ENCODE assay signal across 14 mouse cellular contexts in the genomic region with DNA sequence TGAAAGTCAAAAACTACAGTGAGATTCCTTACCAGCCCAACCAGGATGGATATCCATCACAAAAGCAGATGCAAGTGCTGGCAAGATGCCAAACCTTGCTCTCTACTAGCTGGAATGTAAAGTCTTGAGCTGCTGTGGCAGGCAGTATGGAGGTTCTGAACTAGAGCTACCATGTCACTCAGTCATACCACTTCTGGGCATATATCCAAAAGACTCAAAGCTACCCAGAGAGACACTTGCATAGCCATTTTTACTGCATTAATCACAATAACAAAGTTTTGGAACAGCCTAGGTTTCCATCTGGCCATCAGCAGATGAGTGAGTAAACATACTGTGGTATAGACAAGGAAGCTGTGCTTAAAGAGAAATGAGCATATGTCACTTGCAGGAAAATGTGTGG. TPM values are rescaled to one million over a fixed set of nuclear protein-coding genes. Genes with fewer than 3 reads are reported as not detected.
DNase-seq lines count a peak whose midpoint lies in the region; ATAC-seq and TF ChIP-seq lines count a peak whose summit lies in the region.
"Had no signal": no experiment of that assay in that cellular context is flagged by ENCODE, and none has a peak within 500 bp of the region (broad histone marks: within the 10 kb centered on the region; RNA-seq: fewer than 3 reads in every experiment).

No protein-coding gene starts in this region.

- H3K36me3 ChIP-seq in forebrain, postnatal 0 days (ENCODE audit: insufficient read depth) = no peaks in the 10 kb centered on the region
- H3K36me3 ChIP-seq: limb, embryonic 13.5 days; neural tube, embryonic 13.5 days had no signal

- H3K27ac ChIP-seq in forebrain, postnatal 0 days (ENCODE audit: low read depth, low read length) = no peak overlapping the region
- H3K27ac ChIP-seq: limb, embryonic 13.5 days; neural tube, embryonic 13.5 days had no signal

- no peaks in the 10 kb centered on the region for H3K4me1 ChIP-seq in forebrain, postnatal 0 days (ENCODE audit: insufficient read depth)
- H3K4me1 ChIP-seq: limb, embryonic 13.5 days; neural tube, embryonic 13.5 days had no signal

- ATAC-seq in forebrain, postnatal 0 days = 0 out of 2 replicates have a peak, but pooled peaks have one; percentile 20
- ATAC-seq in CD4-positive, CD25-positive, alpha-beta regulatory T cell, adult 4 months = no peak

- peak; percentile 1 to 7 for DNase-seq in kidney, postnatal 4 days
- DNase-seq in kidney, adult 8-10 months = no peak
- DNase-seq in 3134 (ENCODE audit: extremely low read depth, insufficient read length, low spot score) = peak; percentile 15
- DNase-seq in 3T3-L1 (ENCODE audit: low read depth, low spot score) = peak; percentile 79
- no peak for DNase-seq in forebrain, postnatal 0 days
- no peak for DNase-seq in urinary bladder, postnatal 36 days (ENCODE audit: low spot score in 2 of 2)
- DNase-seq: kidney, postnatal 36 days; right cerebral cortex, postnatal 4 days had no signal

- no peaks in the 10 kb centered on the region for H3K9me3 ChIP-seq in forebrain, postnatal 0 days (ENCODE audit: low read length)
- H3K9me3 ChIP-seq: limb, embryonic 13.5 days; neural tube, embryonic 13.5 days had no signal

- no peak for TF ChIP-seq CTCF in forebrain, postnatal 0 days (IDR thresholded peaks at IDR 0.05; ENCODE audit: low read depth)

- no peak overlapping the region for H3K4me3 ChIP-seq in forebrain, postnatal 0 days (ENCODE audit: low read depth, low read length)
- H3K4me3 ChIP-seq: limb, embryonic 13.5 days; neural tube, embryonic 13.5 days had no signal

- H3K4me2 ChIP-seq in forebrain, postnatal 0 days (ENCODE audit: low read depth) = no peak overlapping the region
- H3K4me2 ChIP-seq: limb, embryonic 13.5 days; neural tube, embryonic 13.5 days had no signal

- H3K9ac ChIP-seq in forebrain, postnatal 0 days = no peak overlapping the region
- H3K9ac ChIP-seq: limb, embryonic 13.5 days; neural tube, embryonic 13.5 days had no signal

- H3K27me3 ChIP-seq in forebrain, postnatal 0 days (ENCODE audit: insufficient read depth, low read length) = no peaks in the 10 kb centered on the region
- H3K27me3 ChIP-seq: limb, embryonic 13.5 days; neural tube, embryonic 13.5 days had no signal

RNA-seq across cellular contexts. Expression of a gene that starts 25.6 kb away (rescaled TPM):
- total RNA-seq in forebrain, postnatal 0 days (2014; rRNA removed) = 13.5 and 17.9 TPM in 2 replicates
- 6.6 and 7.2 TPM in 2 replicates for polyA plus RNA-seq in forebrain, postnatal 0 days (2015; fragmentation: Nextera tagmentation; extraction: Ambion mirVana)
- 10 to 100 TPM; 15.1 to 15.7 TPM for polyA plus RNA-seq in CD4-positive, CD25-positive, alpha-beta regulatory T cell, adult 4 months (2017; shearing (Covaris generic))

RNA-seq across cellular contexts. Expression of a gene that starts 53.8 kb away (rescaled TPM):
- total RNA-seq in forebrain, postnatal 0 days (2014; rRNA removed) = 0.15 TPM in 1 of 2 replicates, not detected in the other
- polyA plus RNA-seq in forebrain, postnatal 0 days (2015; fragmentation: Nextera tagmentation; extraction: Ambion mirVana) = 0.44 and 0.58 TPM in 2 replicates
- not detected for polyA plus RNA-seq in CD4-positive, CD25-positive, alpha-beta regulatory T cell, adult 4 months (2017; shearing (Covaris generic))
- total RNA-seq: common myeloid progenitor, adult 5-6 weeks; heart, adult 8-10 months; megakaryocyte, adult 5-6 weeks had no signal
- polyA plus RNA-seq: limb, embryonic 13.5 days; neural tube, embryonic 13.5 days had no signal

Comparison
In these comparisons a context has a peak if more than half of its experiments do, and no peak if none do; other contexts are left out.
1. DNase-seq: peak in kidney, postnatal 4 days (2 of 2), 3134 (single experiment) and 3T3-L1 (single experiment); none in kidney, adult 8-10 months (0 of 2), forebrain, postnatal 0 days (single experiment) and urinary bladder, postnatal 36 days (0 of 2).